Mouse (Mus musculus): ENCODE results near the gene Prkn.

Gene Prkn

GRCm38 (mm10) chr17:11730656-11731594 is 890.7 kb downstream of the Prkn start:
- in situ Hi-C loops (cut with MboI, MseI), result no loop called here

- in situ Hi-C loops (cut with MboI, MseI), result no loop called here
These were observed 895.1 kb downstream of the Prkn start for GRCm38 (mm10) chr17:11735158-11735877.

GRCm38 (mm10) chr17:11736531-11736930 is 896.3 kb downstream of the Prkn start:
- in situ Hi-C loops (cut with MboI, MseI), result no loop called here

GRCm38 (mm10) chr17:11737905-11738304 is 897.7 kb downstream of the Prkn start:
- in situ Hi-C loops (cut with MboI, MseI), result no loop called here

GRCm38 (mm10) chr17:11740716-11741115 is 900.5 kb downstream of the Prkn start:
- in situ Hi-C loops (cut with MboI, MseI), result no loop called here

GRCm38 (mm10) chr17:11741161-11741560 is 901.0 kb downstream of the Prkn start:
- in situ Hi-C loops (cut with MboI, MseI), result no loop called here

- in situ Hi-C loops (cut with MboI, MseI), result no loop called here
These were observed 911.1 kb downstream of the Prkn start for GRCm38 (mm10) chr17:11751251-11751650.

GRCm38 (mm10) chr17:11752686-11753085 is 912.5 kb downstream of the Prkn start:
- in situ Hi-C loops (cut with MboI, MseI), result no loop called here

- in situ Hi-C loops (cut with MboI, MseI), result no loop called here
These were observed 924.9 kb downstream of the Prkn start for GRCm38 (mm10) chr17:11765117-11765516.

GRCm38 (mm10) chr17:11765581-11765980 is 925.4 kb downstream of the Prkn start:
- in situ Hi-C loops (cut with MboI, MseI), result no loop called here

GRCm38 (mm10) chr17:11767301-11767700 is 927.1 kb downstream of the Prkn start:
- in situ Hi-C loops (cut with MboI, MseI), result no loop called here

- in situ Hi-C loops (cut with MboI, MseI), result no loop called here
These were observed 928.2 kb downstream of the Prkn start for GRCm38 (mm10) chr17:11768345-11768744.

GRCm38 (mm10) chr17:11768971-11769370 is 928.8 kb downstream of the Prkn start:
- in situ Hi-C loops (cut with MboI, MseI), result no loop called here

- in situ Hi-C loops (cut with MboI, MseI), result no loop called here
These were observed 929.3 kb downstream of the Prkn start for GRCm38 (mm10) chr17:11769513-11769912.

- in situ Hi-C loops (cut with MboI, MseI), result no loop called here
These were observed 939.4 kb downstream of the Prkn start for GRCm38 (mm10) chr17:11779547-11779946.

GRCm38 (mm10) chr17:11780005-11780404 is 939.8 kb downstream of the Prkn start:
- in situ Hi-C loops (cut with MboI, MseI), result no loop called here

- in situ Hi-C loops (cut with MboI, MseI), result no loop called here
These were observed 940.8 kb downstream of the Prkn start for GRCm38 (mm10) chr17:11780805-11781481.

- in situ Hi-C loops (cut with MboI, MseI), result no loop called here
These were observed 948.2 kb downstream of the Prkn start for GRCm38 (mm10) chr17:11788270-11788936.

- in situ Hi-C loops (cut with MboI, MseI), result no loop called here
These were observed 955.8 kb downstream of the Prkn start for GRCm38 (mm10) chr17:11795979-11796378.

GRCm38 (mm10) chr17:11801226-11801625 is 961.0 kb downstream of the Prkn start:
- in situ Hi-C loops (cut with MboI, MseI), result no loop called here

GRCm38 (mm10) chr17:11807280-11807679 is 967.1 kb downstream of the Prkn start:
- in situ Hi-C loops (cut with MboI, MseI), result no loop called here

- in situ Hi-C loops (cut with MboI, MseI), result no loop called here
These were observed 977.7 kb downstream of the Prkn start for GRCm38 (mm10) chr17:11817886-11818285.
